Mouse (Mus musculus): ENCODE measurements at regions not wholly inside any gene's neighbourhood (a gene's known extent, or its start where the extent isn't known, plus 50 kb on each side); places are given as distances from the start of the nearest gene placed in this dataset.

GRCm38 (mm10) chr11:19265672-19265972, 246.8 kb upstream of the Meis1 start:
- Histone ChIP-seq H3K4me3 (ENCODE audit: insufficient read depth, low read length) (no peak overlapping the region), H3K4me1 (ENCODE audit: control insufficient read depth, insufficient read depth, low read length) (no peaks in the 10 kb centered on the region), H3K27ac (ENCODE audit: insufficient read depth, low read length) (no peak overlapping the region)
- no peak for TF ChIP-seq CTCF (IDR thresholded peaks at IDR 0.05; ENCODE audit: extremely low read depth, insufficient read depth, low read length)
- TF ChIP-seq POLR2A (IDR thresholded peaks at IDR 0.05; ENCODE audit: extremely low read depth, insufficient read depth, low read length) = no peak

- no peak for TF ChIP-seq POLR2A (IDR thresholded peaks at IDR 0.05; ENCODE audit: extremely low read depth, insufficient read depth, low read length)
- TF ChIP-seq CTCF (IDR thresholded peaks at IDR 0.05; ENCODE audit: extremely low read depth, insufficient read depth, low read length) = no peak
- H3K4me3 ChIP-seq (ENCODE audit: insufficient read depth, low read length) = no peak overlapping the region
- H3K4me1 ChIP-seq (ENCODE audit: control insufficient read depth, insufficient read depth, low read length) = no peaks in the 10 kb centered on the region
- H3K27ac ChIP-seq (ENCODE audit: insufficient read depth, low read length) = no peak overlapping the region
Measured at GRCm38 (mm10) chr11:19290971-19291370, 272.2 kb upstream of the Meis1 start.

DNA sequence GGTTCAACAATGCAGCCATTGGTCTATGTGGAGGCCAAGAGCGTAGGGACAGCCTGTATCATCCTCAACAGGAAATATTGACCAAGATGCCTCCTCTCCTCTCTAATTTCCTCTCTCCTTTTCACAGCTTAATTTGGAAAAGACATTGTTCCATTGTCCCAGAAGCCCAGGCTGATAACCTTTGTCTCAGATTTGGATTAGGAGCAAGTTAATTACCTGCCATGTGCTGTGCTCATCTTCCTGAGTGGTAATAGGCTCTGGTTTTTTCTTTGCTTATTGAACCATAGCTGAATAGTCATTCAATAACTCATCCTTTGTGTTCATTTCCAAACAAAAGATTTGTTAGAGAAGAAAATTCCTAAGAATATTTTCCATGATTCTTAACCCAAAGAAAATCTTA, 280.6 kb upstream of the Meis1 start:
- no peak overlapping the region for H3K27ac ChIP-seq (ENCODE audit: insufficient read depth, low read length)
- no peaks in the 10 kb centered on the region for H3K4me1 ChIP-seq (ENCODE audit: control insufficient read depth, insufficient read depth, low read length)
- no peak for TF ChIP-seq CTCF (IDR thresholded peaks at IDR 0.05; ENCODE audit: extremely low read depth, insufficient read depth, low read length)
- TF ChIP-seq POLR2A (IDR thresholded peaks at IDR 0.05; ENCODE audit: extremely low read depth, insufficient read depth, low read length) = no peak
- H3K4me3 ChIP-seq (ENCODE audit: insufficient read depth, low read length) = no peak overlapping the region

DNA sequence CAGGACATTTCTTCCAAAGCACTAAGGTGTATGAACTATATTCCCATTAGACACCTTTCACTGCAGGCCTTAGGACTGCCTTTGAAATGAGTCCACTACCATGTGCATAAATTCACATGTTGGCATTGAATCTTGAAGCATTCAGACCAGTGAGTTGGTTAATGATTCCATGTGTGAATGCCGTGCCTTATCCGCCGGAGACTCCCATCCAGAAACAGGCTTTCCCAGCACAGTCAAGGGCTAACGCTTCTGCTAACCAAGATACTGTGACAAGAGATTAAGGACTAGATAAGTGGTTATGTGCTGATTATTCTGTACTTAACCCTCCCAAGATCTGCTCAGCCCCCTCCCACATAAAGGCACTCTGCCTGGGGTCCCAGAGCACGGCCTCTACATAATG, 287.9 kb upstream of the Meis1 start:
- H3K4me3 ChIP-seq (ENCODE audit: insufficient read depth, low read length) = no peak overlapping the region
- no peaks in the 10 kb centered on the region for H3K4me1 ChIP-seq (ENCODE audit: control insufficient read depth, insufficient read depth, low read length)

GRCm38 (mm10) chr11:19330685-19331239, 312.0 kb upstream of the Meis1 start:
- Histone ChIP-seq H3K4me3 (ENCODE audit: insufficient read depth, low read length) (no peak overlapping the region), H3K27ac (ENCODE audit: insufficient read depth, low read length) (no peak overlapping the region), H3K4me1 (ENCODE audit: control insufficient read depth, insufficient read depth, low read length) (no peaks in the 10 kb centered on the region)
- TF ChIP-seq CTCF (IDR thresholded peaks at IDR 0.05; ENCODE audit: extremely low read depth, insufficient read depth, low read length) (no peak), POLR2A (IDR thresholded peaks at IDR 0.05; ENCODE audit: extremely low read depth, insufficient read depth, low read length) (no peak)

More for the DNA sequence above, 287.9 kb upstream of the Meis1 start:
- H3K27ac ChIP-seq (ENCODE audit: insufficient read depth, low read length) = no peak overlapping the region
- no peak for TF ChIP-seq POLR2A (IDR thresholded peaks at IDR 0.05; ENCODE audit: extremely low read depth, insufficient read depth, low read length)
- no peak for TF ChIP-seq CTCF (IDR thresholded peaks at IDR 0.05; ENCODE audit: extremely low read depth, insufficient read depth, low read length)

GRCm38 (mm10) chr11:19332274-19332673, 313.5 kb upstream of the Meis1 start:
- no peaks in the 10 kb centered on the region for H3K4me1 ChIP-seq (ENCODE audit: control insufficient read depth, insufficient read depth, low read length)
- H3K4me3 ChIP-seq (ENCODE audit: insufficient read depth, low read length) = no peak overlapping the region
- TF ChIP-seq POLR2A (IDR thresholded peaks at IDR 0.05; ENCODE audit: extremely low read depth, insufficient read depth, low read length) (no peak), CTCF (IDR thresholded peaks at IDR 0.05; ENCODE audit: extremely low read depth, insufficient read depth, low read length) (no peak)
- no peak overlapping the region for H3K27ac ChIP-seq (ENCODE audit: insufficient read depth, low read length)

- no peak overlapping the region for H3K27ac ChIP-seq (ENCODE audit: insufficient read depth, low read length)
- no peak for TF ChIP-seq POLR2A (IDR thresholded peaks at IDR 0.05; ENCODE audit: extremely low read depth, insufficient read depth, low read length)
- H3K4me3 ChIP-seq (ENCODE audit: insufficient read depth, low read length) = no peak overlapping the region
- no peaks in the 10 kb centered on the region for H3K4me1 ChIP-seq (ENCODE audit: control insufficient read depth, insufficient read depth, low read length)
Measured at GRCm38 (mm10) chr11:19332727-19333126, 313.9 kb upstream of the Meis1 start.

DNA sequence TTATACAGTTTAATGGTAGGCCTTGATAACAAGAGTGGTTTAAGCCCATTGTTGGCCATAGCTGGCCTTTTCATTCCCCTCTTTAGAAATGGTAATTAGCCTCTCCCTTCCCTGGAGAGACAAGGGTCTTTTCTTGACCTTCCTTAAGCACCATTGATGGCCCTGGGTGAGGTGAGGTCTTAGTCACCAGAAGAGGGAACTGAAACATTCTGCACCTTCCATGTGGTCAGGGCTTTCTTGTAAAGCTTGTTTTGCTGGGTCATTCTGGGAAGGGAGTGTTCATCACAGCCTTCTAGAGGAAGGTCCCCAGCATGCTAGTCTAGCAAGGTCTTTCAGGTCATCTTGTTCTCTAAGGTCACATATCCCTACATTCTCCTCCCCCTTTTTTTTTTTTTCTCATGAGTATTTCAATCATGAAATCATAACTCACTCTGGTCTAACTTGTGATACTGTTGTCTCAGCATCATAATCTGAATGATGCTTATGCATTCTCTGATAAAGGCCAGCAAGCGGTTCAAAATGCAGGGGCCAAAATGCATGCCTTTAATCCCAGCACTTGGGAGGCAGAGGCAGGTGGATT, 315.2 kb upstream of the Meis1 start:
- H3K4me3 ChIP-seq (ENCODE audit: insufficient read depth, low read length) = no peak overlapping the region
- TF ChIP-seq POLR2A (IDR thresholded peaks at IDR 0.05; ENCODE audit: extremely low read depth, insufficient read depth, low read length) (no peak), CTCF (IDR thresholded peaks at IDR 0.05; ENCODE audit: extremely low read depth, insufficient read depth, low read length) (no peak)
- no peak overlapping the region for H3K27ac ChIP-seq (ENCODE audit: insufficient read depth, low read length)
- H3K4me1 ChIP-seq (ENCODE audit: control insufficient read depth, insufficient read depth, low read length) = no peaks in the 10 kb centered on the region

- no peaks in the 10 kb centered on the region for H3K4me1 ChIP-seq (ENCODE audit: control insufficient read depth, insufficient read depth, low read length)
- no peak overlapping the region for H3K27ac ChIP-seq (ENCODE audit: insufficient read depth, low read length)
- H3K4me3 ChIP-seq (ENCODE audit: insufficient read depth, low read length) = no peak overlapping the region
- no peak for TF ChIP-seq POLR2A (IDR thresholded peaks at IDR 0.05; ENCODE audit: extremely low read depth, insufficient read depth, low read length)
- TF ChIP-seq CTCF (IDR thresholded peaks at IDR 0.05; ENCODE audit: extremely low read depth, insufficient read depth, low read length) = no peak
Measured at GRCm38 (mm10) chr11:19335384-19335783, 316.6 kb upstream of the Meis1 start.

GRCm38 (mm10) chr11:19339721-19340317, 321.0 kb upstream of the Meis1 start:
- Histone ChIP-seq H3K27ac (ENCODE audit: insufficient read depth, low read length) (no peak overlapping the region), H3K4me1 (ENCODE audit: control insufficient read depth, insufficient read depth, low read length) (no peaks in the 10 kb centered on the region), H3K4me3 (ENCODE audit: insufficient read depth, low read length) (no peak overlapping the region)
- TF ChIP-seq POLR2A (IDR thresholded peaks at IDR 0.05; ENCODE audit: extremely low read depth, insufficient read depth, low read length) = no peak
- TF ChIP-seq CTCF (IDR thresholded peaks at IDR 0.05; ENCODE audit: extremely low read depth, insufficient read depth, low read length) = no peak

Data from cortical plate, adult 2 months (tissue).